In genomic region chr15:99092870-99093269, GRCm38 (mm10) we compare ENCODE assay signal across 9 mouse cellular contexts. TPM values are rescaled to one million over a fixed set of nuclear protein-coding genes. Genes with fewer than 3 reads are reported as not detected.
A peak's percentile ranks its signal among the peaks of the same experiment; 100 is the strongest.
DNase-seq lines count a peak whose midpoint lies in the region; ATAC-seq and TF ChIP-seq lines count a peak whose summit lies in the region.
"Had no signal": no experiment of that assay in that cellular context is flagged by ENCODE, and none has a peak within 500 bp of the region (broad histone marks: within the 10 kb centered on the region; RNA-seq: fewer than 3 reads in every experiment).

Dnajc22 (plus strand) TSS chr15:99093170.

- peaks cover 97% of the 10 kb centered on the region for H3K27me3 ChIP-seq in heart, embryonic 12.5 days (replicated peaks)
- H3K27me3 ChIP-seq in hindbrain, embryonic 11.5 days (ENCODE audit: control insufficient read depth, insufficient read depth, low read length), result peaks cover 56% of the 10 kb centered on the region
- peaks cover 99% of the 10 kb centered on the region for H3K27me3 ChIP-seq in midbrain, embryonic 10.5 days (ENCODE audit: low read depth, poor library complexity, severe bottlenecking)

- H3K4me2 ChIP-seq in heart, embryonic 12.5 days, result peak within 1 kb of the TSS; percentile 91
- H3K4me2 ChIP-seq in hindbrain, embryonic 11.5 days (replicated peaks; ENCODE audit: low read depth, low read length), result peak within 1 kb of the TSS; percentile 51

- no peaks in the 10 kb centered on the region for H3K36me3 ChIP-seq in heart, embryonic 12.5 days
- H3K36me3 ChIP-seq in ES-E14 (ENCODE audit: control insufficient read depth, insufficient read depth, low read length, poor library complexity, severe bottlenecking), result no peaks in the 10 kb centered on the region
- H3K36me3 ChIP-seq in hindbrain, embryonic 11.5 days (ENCODE audit: control insufficient read depth, insufficient read depth, low read length), result no peaks in the 10 kb centered on the region
- no peaks in the 10 kb centered on the region for H3K36me3 ChIP-seq in midbrain, embryonic 10.5 days

- no peaks in the 10 kb centered on the region for H3K9me3 ChIP-seq in heart, embryonic 12.5 days (replicated peaks)
- H3K9me3 ChIP-seq in ES-E14 (ENCODE audit: control insufficient read depth, insufficient read depth, low read depth, low read length), result no peaks in the 10 kb centered on the region
- no peaks in the 10 kb centered on the region for H3K9me3 ChIP-seq in hindbrain, embryonic 11.5 days (ENCODE audit: control insufficient read depth, low read length)
- H3K9me3 ChIP-seq in midbrain, embryonic 10.5 days (replicated peaks), result no peaks in the 10 kb centered on the region

- DNase-seq in heart, adult 18-20 months, result no peak
- DNase-seq in ES-E14 (ENCODE audit: low read depth, low spot score), result no peak
- DNase-seq in hindbrain, embryonic 11.5 days (ENCODE audit: low spot score), result no peak
- DNase-seq in midbrain, embryonic 10.5 days (ENCODE audit: low spot score), result no peak
- no peak for DNase-seq in layer of hippocampus, postnatal 14 days (ENCODE audit: low spot score in 2 of 2)
- no peak for DNase-seq in ovary, adult 18-20 months (ENCODE audit: low spot score)
- DNase-seq in kidney, postnatal 14 days, result no peak

- ATAC-seq in heart, embryonic 12.5 days (ENCODE audit: insufficient number of reproducible peaks, low FRiP score), result no peak
- no peak for ATAC-seq in hindbrain, embryonic 11.5 days (ENCODE audit: low FRiP score)

- WGBS in heart, embryonic 12.5 days, result 32% methylated on average over 8 of the region's 8 CpGs
- 14% methylated on average over 8 of the region's 8 CpGs for WGBS in hindbrain, embryonic 11.5 days
- 10% methylated on average over 8 of the region's 8 CpGs for WGBS in midbrain, embryonic 10.5 days

- peaks cover 49% of the 10 kb centered on the region for H3K4me1 ChIP-seq in heart, embryonic 12.5 days (replicated peaks)
- peaks cover 2 to 16% of the 10 kb centered on the region in 2 experiments; a peak in 2 of 4 replicates for H3K4me1 ChIP-seq in ES-E14 (ENCODE audit: control insufficient read depth in 2 of 2, insufficient read depth in 2 of 2, low read length in 2 of 2, poor library complexity in 1 of 2)
- H3K4me1 ChIP-seq in hindbrain, embryonic 11.5 days (replicated peaks; ENCODE audit: control insufficient read depth, insufficient read depth, low read length), result peaks cover 45% of the 10 kb centered on the region
- peaks cover 83% of the 10 kb centered on the region for H3K4me1 ChIP-seq in midbrain, embryonic 10.5 days

- in situ Hi-C loops in ES-E14 (cut with MboI; ENCODE audit: low sequenced_read_pairs in 2 of 2, unreplicated experiment in 2 of 2), result loop anchor here in 1 of 2 experiments (25.0 kb wide), 1 partner anchor 306 kb away; the partner anchor contains the start of genes Wnt1 and Wnt10b

- peak within 1 kb of the TSS; percentile 55 for H3K4me3 ChIP-seq in heart, embryonic 12.5 days
- H3K4me3 ChIP-seq in ES-E14 (ENCODE audit: insufficient read depth in 1 of 2, low read depth in 1 of 2, low read length in 2 of 2, poor library complexity in 1 of 2, severe bottlenecking in 1 of 2), result peak within 1 kb of the TSS; percentile 53 to 69
- H3K4me3 ChIP-seq in hindbrain, embryonic 11.5 days (ENCODE audit: low read depth, low read length), result peak within 1 kb of the TSS; percentile 30
- peak within 1 kb of the TSS; percentile 61 for H3K4me3 ChIP-seq in midbrain, embryonic 10.5 days

- H3K9ac ChIP-seq in heart, embryonic 12.5 days, result peak within 1 kb of the TSS; percentile 68
- H3K9ac ChIP-seq in ES-E14 (ENCODE audit: insufficient read depth, low read depth, low read length, poor library complexity, severe bottlenecking), result peak within 1 kb of the TSS; percentile 47; the same call in 1 of the 2 replicates
- H3K9ac ChIP-seq in hindbrain, embryonic 11.5 days (ENCODE audit: low read depth, low read length), result peak within 1 kb of the TSS; percentile 35

- H3K27ac ChIP-seq in heart, embryonic 12.5 days (ENCODE audit: poor library complexity, severe bottlenecking), result no peak within 1 kb of the TSS
- peak within 1 kb of the TSS; percentile 33; the same call in 1 of the 2 replicates for H3K27ac ChIP-seq in ES-E14 (ENCODE audit: insufficient read depth, low read depth, low read length, poor library complexity, severe bottlenecking)
- peak within 1 kb of the TSS; percentile 80 for H3K27ac ChIP-seq in hindbrain, embryonic 11.5 days (ENCODE audit: low read depth, low read length)
- H3K27ac ChIP-seq in midbrain, embryonic 10.5 days (replicated peaks), result peak within 1 kb of the TSS; percentile 81

TF ChIP-seq in ES-E14, 5 proteins besides CTCF, POLR2A, EP300 and RAD21:
- TF ChIP-seq HCFC1 (IDR thresholded peaks at IDR 0.05; ENCODE audit: borderline replicate concordance, insufficient read depth, low read length) (no peak), CHD2 (IDR thresholded peaks at IDR 0.05; ENCODE audit: low read depth, low read length) (no peak), ZNF384 (IDR thresholded peaks at IDR 0.05; ENCODE audit: low read depth, low read length) (no peak), ZC3H11A (IDR thresholded peaks at IDR 0.05; ENCODE audit: borderline replicate concordance, low read depth, low read length) (no peak)

RNA-seq across cellular contexts. Expression of gene Dnajc22, which starts in this region (rescaled TPM):
- 1.2 TPM in 2 replicates for polyA plus RNA-seq in heart, embryonic 12.5 days (2016; fragmentation: Nextera tagmentation; extraction: Ambion mirVana)
- 1 to 10 TPM in 1 of 2 experiments, under 1 TPM in 1; 0.37 to 1.2 TPM for total RNA-seq in heart, adult 18-20 months (2021)
- total RNA-seq in ES-E14 (2012; rRNA removed), result 8.6 and 16.7 TPM in 2 replicates
- polyA plus RNA-seq in hindbrain, embryonic 11.5 days (2014; fragmentation: Nextera tagmentation; extraction: Ambion mirVana), result 1.2 and 3.3 TPM in 2 replicates
- 0.99 and 1.3 TPM in 2 replicates for polyA plus RNA-seq in midbrain, embryonic 10.5 days (2016; fragmentation: Nextera tagmentation; extraction: Ambion mirVana)
- under 1 TPM in 1 of 2 experiments, not detected in 1; 0.28 TPM for total RNA-seq in layer of hippocampus, postnatal 14 days (2021)
- total RNA-seq: common myeloid progenitor, adult 5-6 weeks had no signal
